Mouse (Mus musculus) kidney, embryonic 16.5 days (tissue): ENCODE results near the gene Bex4. TPM values are rescaled to one million over a fixed set of nuclear protein-coding genes. Genes with fewer than 3 reads are reported as not detected.
"Not testable (repeated sequence)": the region's sequence is repeated elsewhere in the genome, so short reads cannot be mapped to it uniquely, and the experiment has no call there.

Experiments used
- ATAC-seq: fragments of 200-750 bp; cut with Nextera tagmentation; 2 replicates; pipeline ENCODE4 v1.8.0; 2017; ENCODE audit warnings: moderate TSS enrichment; ENCODE audit not compliant: low FRiP score, low TSS enrichment
- H3K27ac ChIP-seq: fragments of 300-500 bp; sonication (generic); 2 replicates; pipeline ENCODE4 v1.5.1; 2014; ENCODE audit warnings: low read length
- H3K27me3 ChIP-seq: fragments of 300-500 bp; sonication (generic); 2 replicates; pipeline ENCODE4 v1.6.1; 2014; ENCODE audit warnings: low read length, control low read depth, mixed read lengths; ENCODE audit not compliant: insufficient read depth
- H3K36me3 ChIP-seq: fragments of 300-500 bp; sonication (generic); 2 replicates; pipeline ENCODE4 v1.6.1; 2014; ENCODE audit warnings: low read length, control low read depth, mixed read lengths; ENCODE audit not compliant: insufficient read depth
- H3K4me1 ChIP-seq: fragments of 300-500 bp; sonication (generic); 2 replicates; pipeline ENCODE4 v1.6.1; 2014; ENCODE audit warnings: low read length, control low read depth, mixed read lengths; ENCODE audit not compliant: insufficient read depth
- H3K4me2 ChIP-seq: fragments of 300-500 bp; sonication (generic); replicated peaks from 2 replicates; pipeline ENCODE4 v1.6.1; 2014; ENCODE audit warnings: low read depth, low read length
- H3K4me3 ChIP-seq: fragments of 300-500 bp; sonication (generic); 2 replicates; pipeline ENCODE4 v1.5.1; 2014; ENCODE audit warnings: mild to moderate bottlenecking, low read length
- H3K9ac ChIP-seq: fragments of 300-500 bp; sonication (generic); replicated peaks from 2 replicates; pipeline ENCODE4 v1.6.1; 2014; ENCODE audit warnings: low read length
- H3K9me3 ChIP-seq: fragments of 300-500 bp; sonication (generic); 2 replicates; pipeline ENCODE4 v1.6.1; 2016; ENCODE audit warnings: low read length, control low read depth
- WGBS: fragments of 180-500 bp; shearing (Covaris S2); extraction: QIAGEN DNeasy Blood & Tissue Kit; methylation state at CpG from one replicate; pipeline ENCODE4 v1.1.7; 2014; 5-methylcytosine and 5-hydroxymethylcytosine counted together
- polyA plus RNA-seq: library from polyadenylated mRNA; unstranded; fragments of >200 nt; fragmentation: Nextera tagmentation; extraction: Ambion mirVana; gene quantifications from 2 replicates; pipeline ENCODE4 v1.2.1, GENCODE M21; 2015

The Bex4 gene
- polyA plus RNA-seq = 51.8 and 56.4 TPM in 2 replicates

DNA sequence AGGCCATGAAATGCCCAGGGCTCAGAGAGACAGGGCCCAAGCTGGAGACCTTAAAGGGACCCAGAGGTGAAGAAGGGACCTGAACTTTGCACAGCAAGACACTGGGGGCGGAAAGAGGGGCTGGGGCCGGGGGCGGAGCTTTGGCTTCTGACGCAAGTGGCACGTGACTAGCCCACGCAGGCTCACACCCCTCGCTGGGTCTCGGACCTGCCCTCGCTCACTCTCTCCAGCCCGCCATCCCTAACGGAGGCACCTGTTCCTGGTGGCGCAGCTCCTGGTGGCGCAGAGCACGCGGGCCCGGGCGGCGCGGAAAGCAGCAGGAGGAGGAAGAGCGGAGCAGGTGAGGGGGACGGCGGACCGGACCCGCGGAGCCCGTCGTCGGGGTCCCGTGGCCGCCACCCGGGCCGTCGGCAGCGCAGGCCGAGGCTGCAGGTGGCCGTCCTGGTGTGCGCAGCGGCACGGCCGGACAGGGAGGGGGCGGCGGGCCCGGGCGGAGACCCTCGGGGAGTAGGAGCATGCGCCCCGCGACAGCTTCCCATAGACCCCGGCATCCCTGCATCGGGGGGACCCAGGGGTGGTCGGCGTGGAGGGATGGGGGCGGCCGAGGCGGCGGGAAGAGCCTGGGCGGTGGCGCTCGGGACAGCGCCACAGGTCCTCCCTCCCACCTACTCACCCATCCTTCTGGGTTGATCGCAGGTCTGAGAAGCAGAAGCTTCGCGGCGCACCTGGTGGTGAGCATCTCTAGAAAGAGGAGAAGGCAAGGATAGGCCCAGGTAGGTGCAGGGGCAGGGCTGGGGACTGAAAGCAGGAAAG, at the start of gene Bex4:
TSS of gene Bex4 (plus strand) at position 170 of the 813 bp plus-strand sequence.
- H3K27ac ChIP-seq, H3K4me1 ChIP-seq, H3K36me3 ChIP-seq, H3K27me3 ChIP-seq, H3K9me3 ChIP-seq, H3K9ac ChIP-seq: not testable (repeated sequence)
- WGBS = 8% methylated on average over 15 of the region's 64 CpGs
- H3K4me2 ChIP-seq = peak within 1 kb of the TSS; percentile 45
- ATAC-seq = peak; percentile 97
- H3K4me3 ChIP-seq = peak within 1 kb of the TSS; percentile 36

DNA sequence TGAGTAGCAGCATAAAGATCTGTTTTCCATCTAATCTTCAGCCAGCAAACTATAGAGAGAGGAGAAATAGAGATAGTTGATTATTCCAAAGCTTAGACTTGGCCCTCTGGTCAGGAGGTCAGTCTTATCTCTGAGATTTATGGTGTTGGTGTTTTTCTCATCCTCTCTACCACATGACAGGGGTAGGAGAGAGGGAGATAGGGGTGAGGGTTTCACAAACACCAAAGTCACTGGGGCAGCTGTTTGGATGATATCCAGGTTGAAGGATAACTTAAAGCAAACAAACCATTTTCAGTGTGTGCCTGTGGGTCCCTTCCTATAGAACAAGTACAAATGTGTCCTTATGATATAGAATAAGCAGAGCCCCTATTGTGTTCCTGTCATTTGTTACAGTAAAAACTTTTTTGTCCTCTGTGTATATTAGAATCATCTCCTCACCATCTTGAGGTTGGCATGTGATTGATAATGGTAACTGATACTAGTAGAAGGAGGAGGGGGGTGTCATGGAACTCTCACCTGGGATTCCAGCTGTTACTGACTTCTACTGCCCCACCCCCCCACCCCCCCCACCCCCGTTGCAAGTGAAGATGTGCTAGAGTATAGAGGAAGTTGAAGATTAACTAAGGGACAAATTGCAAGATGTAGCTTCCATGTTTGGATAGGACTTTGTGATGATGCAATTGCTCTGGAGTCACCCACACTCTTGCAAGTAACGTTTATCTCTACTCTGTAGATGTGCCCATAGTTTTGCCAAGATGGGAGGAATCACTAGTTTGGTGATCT, 46.1 kb upstream of the Bex4 start:
- no peak overlapping the region for H3K4me2 ChIP-seq
- no peak for ATAC-seq
- H3K9ac ChIP-seq = no peak overlapping the region
- H3K4me3 ChIP-seq = no peak overlapping the region
- no peaks in the 10 kb centered on the region for H3K4me1 ChIP-seq
- H3K27me3 ChIP-seq = peaks cover 13% of the 10 kb centered on the region; the same call in 1 of the 2 replicates
- H3K9me3 ChIP-seq = no peaks in the 10 kb centered on the region
- H3K27ac ChIP-seq = no peak overlapping the region
- WGBS = 50% methylated on average over 2 of the region's 2 CpGs
- H3K36me3 ChIP-seq = no peaks in the 10 kb centered on the region

DNA sequence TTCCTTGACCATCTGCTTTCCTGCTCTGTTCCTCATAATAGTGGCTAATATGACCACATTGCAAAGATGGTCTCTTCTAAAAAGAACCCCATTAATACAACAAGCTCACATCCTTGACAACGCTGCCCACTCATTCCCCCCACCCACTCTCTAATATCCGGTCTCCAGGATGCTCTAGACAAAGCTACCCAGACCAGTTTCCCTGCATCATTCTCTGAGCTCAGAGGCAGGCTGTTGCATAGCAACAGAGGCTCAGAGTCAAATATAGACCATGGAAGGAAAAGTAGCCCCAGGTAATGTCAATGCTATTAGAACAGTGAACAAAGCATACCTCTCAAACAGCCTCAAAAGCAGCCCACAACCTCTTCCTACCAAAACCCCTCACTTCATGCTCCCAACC, 44.4 kb upstream of the Bex4 start:
- H3K4me2 ChIP-seq = no peak overlapping the region
- H3K9me3 ChIP-seq = no peaks in the 10 kb centered on the region
- peaks cover 13% of the 10 kb centered on the region; the same call in 1 of the 2 replicates for H3K27me3 ChIP-seq
- H3K27ac ChIP-seq = no peak overlapping the region
- 65% methylated on average over 2 of the region's 2 CpGs for WGBS
- no peaks in the 10 kb centered on the region for H3K36me3 ChIP-seq
- no peak overlapping the region for H3K4me3 ChIP-seq
- ATAC-seq = no peak
- H3K4me1 ChIP-seq = no peaks in the 10 kb centered on the region
- H3K9ac ChIP-seq = no peak overlapping the region

- Histone ChIP-seq H3K4me1 (no peaks in the 10 kb centered on the region), H3K9ac (no peak overlapping the region), H3K27me3 (peaks cover 12% of the 10 kb centered on the region), H3K27ac (no peak overlapping the region), H3K4me2 (no peak overlapping the region), H3K4me3 (no peak overlapping the region), H3K36me3 (no peaks in the 10 kb centered on the region), H3K9me3 (no peaks in the 10 kb centered on the region)
- no peak for ATAC-seq
- 71% methylated on average over 4 of the region's 4 CpGs for WGBS
Measured at GRCm38 (mm10) chrX:136104046-136104723, 34.6 kb upstream of the Bex4 start.

DNA sequence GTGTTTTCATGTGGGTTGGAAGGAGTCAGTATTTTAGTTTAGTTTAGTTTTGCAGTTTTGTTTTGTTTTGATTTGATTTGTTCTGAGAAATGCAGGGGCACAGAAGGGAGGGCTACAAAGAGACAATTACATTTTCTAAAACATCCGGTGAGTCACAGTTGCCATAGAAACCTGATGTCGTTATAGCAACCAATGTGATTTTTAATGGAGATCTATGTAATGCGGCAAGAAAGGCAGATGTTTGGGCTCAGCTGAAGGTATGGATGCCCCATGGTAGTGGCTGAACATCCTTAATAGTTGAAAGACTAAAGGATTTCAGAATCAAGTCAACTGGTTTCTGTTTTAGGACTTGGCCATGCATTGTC, 34.1 kb upstream of the Bex4 start:
- Histone ChIP-seq H3K4me1 (no peaks in the 10 kb centered on the region), H3K9me3 (no peaks in the 10 kb centered on the region), H3K4me3 (no peak overlapping the region), H3K4me2 (no peak overlapping the region), H3K27ac (no peak overlapping the region), H3K9ac (no peak overlapping the region), H3K36me3 (no peaks in the 10 kb centered on the region), H3K27me3 (peaks cover 14% of the 10 kb centered on the region)
- ATAC-seq = no peak
- WGBS = 72% methylated on average over 3 of the region's 3 CpGs

DNA sequence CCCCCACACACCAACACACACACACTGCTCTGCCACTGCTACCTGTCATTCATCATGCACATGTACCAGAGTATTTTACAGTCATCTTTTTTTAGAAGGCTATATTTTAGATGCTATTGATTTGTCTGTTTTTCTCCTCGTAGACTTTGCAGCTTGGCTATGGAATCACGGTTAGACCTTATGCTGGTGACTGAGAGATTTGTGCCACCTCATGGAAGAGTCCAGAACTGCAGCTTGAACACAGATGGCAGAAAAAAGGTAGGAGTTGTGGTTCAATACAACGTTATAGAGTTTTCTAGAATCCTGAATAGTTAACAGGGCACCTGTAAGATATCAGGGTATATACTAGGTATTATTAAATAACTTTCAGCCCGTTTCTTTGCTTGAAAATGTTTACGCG, 30.9 kb upstream of the Bex4 start:
- peaks cover 28% of the 10 kb centered on the region for H3K27me3 ChIP-seq
- H3K4me2 ChIP-seq = no peak overlapping the region
- WGBS = 49% methylated on average over 6 of the region's 6 CpGs
- no peaks in the 10 kb centered on the region for H3K4me1 ChIP-seq
- H3K27ac ChIP-seq = no peak overlapping the region
- no peaks in the 10 kb centered on the region for H3K36me3 ChIP-seq
- H3K9ac ChIP-seq = no peak overlapping the region
- ATAC-seq = no peak
- H3K9me3 ChIP-seq = no peaks in the 10 kb centered on the region
- no peak overlapping the region for H3K4me3 ChIP-seq

DNA sequence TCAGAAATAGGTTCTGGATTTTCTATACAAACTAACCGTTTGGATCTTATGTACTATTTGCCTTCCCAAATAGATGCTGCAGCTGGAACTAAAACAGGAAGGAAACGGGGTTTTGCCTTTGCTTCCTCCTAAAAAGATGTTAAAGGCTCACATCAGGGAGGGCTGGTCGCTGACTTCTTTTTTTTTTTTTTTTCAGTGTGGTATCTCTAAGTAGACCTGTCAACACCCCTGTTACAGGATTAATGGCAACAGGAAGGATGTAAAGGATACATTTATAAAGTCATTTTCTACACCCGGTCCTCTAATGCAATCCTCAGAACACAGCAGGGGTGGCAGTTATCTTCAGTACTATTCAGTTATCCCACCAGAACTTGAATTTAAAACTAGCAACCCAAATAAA, 23.8 kb upstream of the Bex4 start:
- Histone ChIP-seq H3K36me3 (no peaks in the 10 kb centered on the region), H3K27ac (no peak overlapping the region), H3K27me3 (peaks cover 27% of the 10 kb centered on the region; the same call in 1 of the 2 replicates), H3K9me3 (no peaks in the 10 kb centered on the region), H3K4me1 (no peaks in the 10 kb centered on the region), H3K4me3 (peak overlapping the region; percentile 47), H3K4me2 (peak overlapping the region; percentile 63), H3K9ac (no peak overlapping the region)
- 36% methylated on average over 4 of the region's 4 CpGs for WGBS
- ATAC-seq = no peak

DNA sequence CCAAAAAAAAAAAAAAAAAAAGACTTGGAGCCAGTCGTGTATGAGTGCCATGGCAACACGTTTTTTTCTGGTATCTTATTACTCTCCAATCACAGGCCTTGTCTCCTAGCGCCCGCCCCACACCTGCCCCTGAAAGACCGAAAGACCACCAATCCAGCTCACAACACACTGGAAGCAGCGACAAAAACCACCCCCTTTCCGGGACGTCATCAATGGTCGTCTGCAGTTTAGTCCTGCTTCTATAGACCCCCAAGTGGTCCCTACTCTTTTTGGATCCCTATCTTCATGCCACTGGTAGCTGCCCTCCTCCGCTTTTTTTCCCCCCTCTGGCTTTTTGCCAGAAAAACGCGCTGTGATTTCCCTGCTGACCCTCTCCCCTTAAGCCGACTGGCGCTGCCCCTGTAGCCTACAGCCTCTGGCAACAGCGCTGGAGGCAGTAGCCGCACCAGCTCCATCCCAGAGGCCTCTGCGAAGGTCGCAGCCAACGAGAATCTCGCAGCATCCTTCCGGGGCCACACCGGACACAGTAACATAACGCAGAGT, 23.3 kb upstream of the Bex4 start:
- no peak overlapping the region for H3K27ac ChIP-seq
- H3K9ac ChIP-seq = peak overlapping the region; percentile 53; the same call in 1 of the 2 replicates
- H3K4me2 ChIP-seq = peak overlapping the region; percentile 63
- 21% methylated on average over 23 of the region's 23 CpGs for WGBS
- ATAC-seq = peak; percentile 95
- H3K36me3 ChIP-seq = no peaks in the 10 kb centered on the region
- H3K4me3 ChIP-seq = peak overlapping the region; percentile 47
- H3K27me3 ChIP-seq = peaks cover 25% of the 10 kb centered on the region; the same call in 1 of the 2 replicates
- H3K4me1 ChIP-seq = no peaks in the 10 kb centered on the region
- no peaks in the 10 kb centered on the region for H3K9me3 ChIP-seq

GRCm38 (mm10) chrX:136127038-136127743, 11.6 kb upstream of the Bex4 start:
- no peaks in the 10 kb centered on the region for H3K36me3 ChIP-seq
- 67% methylated on average over 8 of the region's 8 CpGs for WGBS
- H3K4me1 ChIP-seq = no peaks in the 10 kb centered on the region
- ATAC-seq = no peak
- H3K4me2 ChIP-seq = no peak overlapping the region
- H3K9me3 ChIP-seq = no peaks in the 10 kb centered on the region
- H3K9ac ChIP-seq = no peak overlapping the region
- no peak overlapping the region for H3K27ac ChIP-seq
- no peak overlapping the region for H3K4me3 ChIP-seq
- peaks cover 15% of the 10 kb centered on the region; the same call in 1 of the 2 replicates for H3K27me3 ChIP-seq
